11 mouse cellular contexts compared by ENCODE assay signal in genomic region chr5:113118695-113119094, GRCm38 (mm10). TPM values are rescaled to one million over a fixed set of nuclear protein-coding genes. Genes with fewer than 3 reads are reported as not detected.
DNase-seq lines count a peak whose midpoint lies in the region; ATAC-seq lines count a peak whose summit lies in the region.
"Had no signal": no experiment of that assay in that cellular context is flagged by ENCODE, and none has a peak within 500 bp of the region (broad histone marks: within the 10 kb centered on the region; RNA-seq: fewer than 3 reads in every experiment).

No protein-coding gene starts in this region.

- peak overlapping the region; percentile 29; the same call in 1 of the 2 replicates for H3K9ac ChIP-seq in heart, embryonic 13.5 days
- no peak overlapping the region for H3K9ac ChIP-seq in intestine, embryonic 14.5 days (ENCODE audit: low read length)
- peak overlapping the region; percentile 31; the same call in 1 of the 2 replicates for H3K9ac ChIP-seq in liver, embryonic 16.5 days (ENCODE audit: low read depth, low read length)
- H3K9ac ChIP-seq: hindbrain, embryonic 15.5 days had no signal

- H3K4me2 ChIP-seq in heart, embryonic 13.5 days, result no peak overlapping the region
- no peak overlapping the region for H3K4me2 ChIP-seq in intestine, embryonic 14.5 days (ENCODE audit: low read length)
- peak overlapping the region; percentile 56 for H3K4me2 ChIP-seq in liver, embryonic 16.5 days (ENCODE audit: low read depth, low read length)
- H3K4me2 ChIP-seq: embryonic facial prominence, embryonic 13.5 days; hindbrain, embryonic 15.5 days had no signal

- H3K27me3 ChIP-seq in heart, embryonic 13.5 days (replicated peaks), result no peaks in the 10 kb centered on the region
- no peaks in the 10 kb centered on the region for H3K27me3 ChIP-seq in intestine, embryonic 14.5 days (replicated peaks; ENCODE audit: control insufficient read depth, insufficient read depth, low read length)
- H3K27me3 ChIP-seq in liver, embryonic 16.5 days (ENCODE audit: control insufficient read depth, insufficient read depth, low read depth, low read length), result no peaks in the 10 kb centered on the region
- H3K27me3 ChIP-seq: embryonic facial prominence, embryonic 13.5 days; hindbrain, embryonic 15.5 days had no signal

- intact Hi-C loops in heart, postnatal 36 days (cut with DNase I), result no loop called here

- H3K9me3 ChIP-seq in heart, embryonic 13.5 days, result no peaks in the 10 kb centered on the region
- H3K9me3 ChIP-seq in intestine, embryonic 14.5 days (ENCODE audit: control insufficient read depth, low read length), result no peaks in the 10 kb centered on the region
- H3K9me3 ChIP-seq in liver, embryonic 16.5 days (replicated peaks; ENCODE audit: control insufficient read depth, low read length), result no peaks in the 10 kb centered on the region
- H3K9me3 ChIP-seq: embryonic facial prominence, embryonic 13.5 days; hindbrain, embryonic 15.5 days had no signal

- no peak for ATAC-seq in heart, embryonic 13.5 days (ENCODE audit: extremely low read depth, insufficient number of reproducible peaks, low FRiP score, low TSS enrichment)
- ATAC-seq in intestine, embryonic 14.5 days (replicated peaks; ENCODE audit: low FRiP score, low TSS enrichment, low read depth), result peak; percentile 41; the same call in 1 of the 2 replicates
- peak; percentile 65 for ATAC-seq in liver, embryonic 16.5 days (ENCODE audit: low read depth)

- DNase-seq in heart, postnatal 36 days, result no peak
- DNase-seq in MN1 (ENCODE audit: low spot score), result peak; percentile 65
- peak; percentile 66 for DNase-seq in intestine, embryonic 14.5 days (ENCODE audit: low spot score)
- no peak for DNase-seq in frontal cortex, postnatal 36 days (ENCODE audit: low spot score in 2 of 2)
- no peak for DNase-seq in frontal cortex, postnatal 25 days (ENCODE audit: low spot score in 2 of 2)
- DNase-seq in left cerebral cortex, adult 8-10 months (ENCODE audit: low spot score in 2 of 2), result no peak
- DNase-seq: lung, adult 18-20 months had no signal

- WGBS in heart, embryonic 13.5 days, result 42% methylated on average over 6 of the region's 6 CpGs
- 39% methylated on average over 6 of the region's 6 CpGs for WGBS in intestine, embryonic 14.5 days
- WGBS in liver, embryonic 16.5 days (ENCODE audit: insufficient replicate concordance), result 20% methylated on average over 6 of the region's 6 CpGs

- H3K4me3 ChIP-seq in heart, embryonic 13.5 days, result no peak overlapping the region
- no peak overlapping the region for H3K4me3 ChIP-seq in intestine, embryonic 14.5 days (ENCODE audit: low read depth, low read length)
- H3K4me3 ChIP-seq in liver, embryonic 16.5 days (ENCODE audit: low read depth, low read length), result peak overlapping the region; percentile 40
- H3K4me3 ChIP-seq: embryonic facial prominence, embryonic 13.5 days; hindbrain, embryonic 15.5 days had no signal

- H3K4me1 ChIP-seq in heart, embryonic 13.5 days, result peaks cover 98% of the 10 kb centered on the region
- peaks cover 25% of the 10 kb centered on the region for H3K4me1 ChIP-seq in intestine, embryonic 14.5 days (replicated peaks; ENCODE audit: control insufficient read depth, insufficient read depth, low read length)
- H3K4me1 ChIP-seq in liver, embryonic 16.5 days (ENCODE audit: control insufficient read depth, low read depth, low read length), result peaks cover 40% of the 10 kb centered on the region

- H3K27ac ChIP-seq in heart, embryonic 13.5 days (replicated peaks), result peak overlapping the region; percentile 26
- H3K27ac ChIP-seq in intestine, embryonic 14.5 days (ENCODE audit: low read depth), result peak overlapping the region; percentile 39; the same call in 1 of the 2 replicates
- peak overlapping the region; percentile 44 for H3K27ac ChIP-seq in liver, embryonic 16.5 days (ENCODE audit: low read length)
- H3K27ac ChIP-seq: embryonic facial prominence, embryonic 13.5 days; hindbrain, embryonic 15.5 days had no signal

- H3K36me3 ChIP-seq in heart, embryonic 13.5 days, result 0 out of 2 replicates have a peak, but pooled peaks cover 3% of the 10 kb centered on the region
- H3K36me3 ChIP-seq in intestine, embryonic 14.5 days (ENCODE audit: control insufficient read depth, insufficient read depth, low read length), result no peaks in the 10 kb centered on the region
- H3K36me3 ChIP-seq in liver, embryonic 16.5 days (ENCODE audit: control insufficient read depth, insufficient read depth), result no peaks in the 10 kb centered on the region
- H3K36me3 ChIP-seq: embryonic facial prominence, embryonic 13.5 days; hindbrain, embryonic 15.5 days had no signal

RNA-seq across cellular contexts. Expression of gene Crybb3, which starts 37.3 kb away (rescaled TPM):
- polyA plus RNA-seq in heart, embryonic 13.5 days (2015; fragmentation: Nextera tagmentation; extraction: Ambion mirVana), result 0.86 and 0.93 TPM in 2 replicates
- 1 to 10 TPM in 1 of 2 experiments, under 1 TPM in 1; 0.28 to 1.8 TPM for total RNA-seq in heart, postnatal 36 days (2021)
- 0.28 and 1.2 TPM in 2 replicates for polyA plus RNA-seq in intestine, embryonic 14.5 days (2014; fragmentation: Nextera tagmentation; extraction: Ambion mirVana)
- not detected in 2 replicates for polyA plus RNA-seq in liver, embryonic 16.5 days (2015; fragmentation: Nextera tagmentation; extraction: Ambion mirVana)
- total RNA-seq in left cerebral cortex, adult 8-10 months (2022), result 1 to 10 TPM in 1 of 4 experiments, under 1 TPM in 1, not detected in 2; 0.53 to 2.6 TPM

RNA-seq across cellular contexts. Expression of gene Crybb2, which starts 48.8 kb away (rescaled TPM):
- not detected in 2 replicates for polyA plus RNA-seq in heart, embryonic 13.5 days (2015; fragmentation: Nextera tagmentation; extraction: Ambion mirVana)
- total RNA-seq in heart, postnatal 36 days (2021), result not detected
- not detected in 2 replicates for polyA plus RNA-seq in intestine, embryonic 14.5 days (2014; fragmentation: Nextera tagmentation; extraction: Ambion mirVana)
- polyA plus RNA-seq in liver, embryonic 16.5 days (2015; fragmentation: Nextera tagmentation; extraction: Ambion mirVana), result not detected in 2 replicates
- total RNA-seq in left cerebral cortex, adult 8-10 months (2022), result not detected
- polyA plus RNA-seq: embryonic facial prominence, embryonic 13.5 days; hindbrain, embryonic 15.5 days had no signal

Comparison
In these comparisons a context has a peak if more than half of its experiments do, and no peak if none do; other contexts are left out.
1. DNase-seq: peak in MN1 (single experiment) and intestine, embryonic 14.5 days (single experiment); none in heart, postnatal 36 days (0 of 2), frontal cortex, postnatal 36 days (0 of 2), frontal cortex, postnatal 25 days (0 of 2) and left cerebral cortex, adult 8-10 months (0 of 2).
2. Peak in every context shown above with its lines, with median percentiles within 50 percentile points of each other: H3K27ac ChIP-seq.